Mouse (Mus musculus) forebrain, embryonic 11.5 days (tissue): ENCODE data around the gene Serpina3f. TPM values are rescaled to one million over a fixed set of nuclear protein-coding genes. Genes with fewer than 3 reads are reported as not detected.

Experiments
- polyA plus RNA-seq: library from polyadenylated mRNA; unstranded; fragments of >200 nt; fragmentation: Nextera tagmentation; extraction: Ambion mirVana; gene quantifications from 2 replicates; pipeline ENCODE4 v1.2.1, GENCODE M21; 2014

Gene Serpina3f
- polyA plus RNA-seq, 1 experiment from 2014 or later: 0.37 TPM

Other genes starting within 250 kb of the Serpina3f start
- not detected in 2 replicates for gene Serpina11, start 224.6 kb upstream of the Serpina3f start, polyA plus RNA-seq
- not detected in 2 replicates for gene Serpina9, start 200.8 kb upstream of the Serpina3f start, polyA plus RNA-seq
- gene Serpina12, start 170.1 kb upstream of the Serpina3f start, polyA plus RNA-seq: not detected in 2 replicates
- gene Serpina5, start 113.4 kb upstream of the Serpina3f start, polyA plus RNA-seq: not detected in 2 replicates
- not detected in 2 replicates for gene Serpina3a, start 101.8 kb upstream of the Serpina3f start, polyA plus RNA-seq
- not detected in 2 replicates for gene Serpina3b, start 86.5 kb upstream of the Serpina3f start, polyA plus RNA-seq
- gene Serpina3c, start 60.7 kb upstream of the Serpina3f start, polyA plus RNA-seq: not detected in 2 replicates
- gene Serpina3g, start 21.7 kb downstream of the Serpina3f start, polyA plus RNA-seq: 0.28 TPM in 1 of 2 replicates, not detected in the other
- gene Serpina3i, start 48.6 kb downstream of the Serpina3f start, polyA plus RNA-seq: 0.09 TPM in 1 of 2 replicates, not detected in the other
- gene Serpina3j, start 100.0 kb downstream of the Serpina3f start, polyA plus RNA-seq: not detected in 2 replicates
- not detected in 2 replicates for gene Serpina3k, start 123.9 kb downstream of the Serpina3f start, polyA plus RNA-seq
- not detected in 2 replicates for gene Serpina3m, start 123.9 kb downstream of the Serpina3f start, polyA plus RNA-seq
- not detected in 2 replicates for gene Serpina3n, start 192.2 kb downstream of the Serpina3f start, polyA plus RNA-seq